Mouse (Mus musculus) thymus, adult 2 months (tissue): ENCODE measurements around the gene Fis1.

Experiments used
- CTCF ChIP-seq: fragments of 200-500 bp; IDR thresholded peaks from 2 replicates; pipeline ENCODE4 v1.5.1; 2012; ENCODE audit warnings: mild to moderate bottlenecking, control low read depth, low read length, moderate library complexity, borderline replicate concordance; ENCODE audit not compliant: control insufficient read depth, poor library complexity, insufficient read depth; ENCODE audit errors: extremely low read depth
- POLR2A ChIP-seq: fragments of 200-500 bp; IDR thresholded peaks from 2 replicates; pipeline ENCODE4 v1.6.1; 2012; ENCODE audit warnings: mild to moderate bottlenecking, low read length, control low read depth, moderate library complexity; ENCODE audit not compliant: control insufficient read depth, poor library complexity, insufficient read depth; ENCODE audit errors: extremely low read depth

- TF ChIP-seq CTCF (no peak), POLR2A (no peak)
Measured at GRCm38 (mm10) chr5:136904621-136905020, 48.5 kb upstream of the Fis1 start.
